Mouse (Mus musculus) liver, postnatal 0 days (tissue): ENCODE results near the gene Klk7. TPM values are rescaled to one million over a fixed set of nuclear protein-coding genes. Genes with fewer than 3 reads are reported as not detected.

Source experiments
- ATAC-seq: fragments of 200-750 bp; cut with Nextera tagmentation; 2 replicates; pipeline ENCODE4 v1.8.0; 2017; ENCODE audit warnings: mild to moderate bottlenecking, moderate library complexity
- DNase-seq: peaks from one replicate; pipeline ENCODE4 v3.0.0-alpha.2; 2016
- H3K27ac ChIP-seq: fragments of 300-500 bp; sonication (generic); 2 replicates; pipeline ENCODE4 v1.5.1; 2014; ENCODE audit warnings: antibody characterized with exemption, moderate library complexity, mild to moderate bottlenecking, low read depth
- H3K27me3 ChIP-seq: fragments of 300-500 bp; sonication (generic); 2 replicates; pipeline ENCODE4 v1.6.1; 2014; ENCODE audit warnings: low read length, control low read depth, mixed read lengths; ENCODE audit not compliant: insufficient read depth
- H3K36me3 ChIP-seq: fragments of 300-500 bp; sonication (generic); replicated peaks from 2 replicates; pipeline ENCODE4 v1.6.1; 2014; ENCODE audit warnings: mild to moderate bottlenecking, control low read depth, low read length, moderate library complexity, mixed read lengths; ENCODE audit not compliant: insufficient read depth
- H3K4me1 ChIP-seq: fragments of 300-500 bp; sonication (generic); 2 replicates; pipeline ENCODE4 v1.6.1; 2014; ENCODE audit warnings: antibody characterized with exemption, mild to moderate bottlenecking, control low read depth; ENCODE audit not compliant: insufficient read depth
- H3K4me2 ChIP-seq: fragments of 300-500 bp; sonication (generic); 2 replicates; pipeline ENCODE4 v1.6.1; 2014; ENCODE audit warnings: low read depth, mild to moderate bottlenecking, low read length, moderate library complexity, mixed read lengths
- H3K4me3 ChIP-seq: fragments of 300-500 bp; sonication (generic); 2 replicates; pipeline ENCODE4 v1.5.1; 2014; ENCODE audit warnings: low read depth, low read length
- H3K9ac ChIP-seq: fragments of 300-500 bp; sonication (generic); replicated peaks from 2 replicates; pipeline ENCODE4 v1.6.1; 2014; ENCODE audit warnings: mild to moderate bottlenecking, moderate library complexity
- H3K9me3 ChIP-seq: fragments of 300-500 bp; sonication (generic); 2 replicates; pipeline ENCODE4 v1.6.1; 2016; ENCODE audit warnings: mild to moderate bottlenecking, control low read depth, low read length, mixed read lengths
- CTCF ChIP-seq: sonication (generic); IDR thresholded peaks from 2 replicates; pipeline ENCODE4 v1.5.1; 2016; ENCODE audit warnings: antibody characterized with exemption, low read depth
- EP300 ChIP-seq: IDR thresholded peaks from 2 replicates; pipeline ENCODE4 v1.6.1; 2016; ENCODE audit warnings: antibody characterized with exemption, low read depth, mild to moderate bottlenecking
- WGBS: fragments of 180-500 bp; shearing (Covaris S2); extraction: QIAGEN DNeasy Blood & Tissue Kit; methylation state at CpG from one replicate; pipeline ENCODE4 v1.1.7; 2014; ENCODE audit not compliant: insufficient replicate concordance; 5-methylcytosine and 5-hydroxymethylcytosine counted together
- polyA plus RNA-seq: library from polyadenylated mRNA; unstranded; fragments of >200 nt; fragmentation: Nextera tagmentation; extraction: Ambion mirVana; gene quantifications from 2 replicates; pipeline ENCODE4 v1.2.1, GENCODE M21; 2015

The Klk7 gene
- polyA plus RNA-seq, 1 experiment from 2014 or later, result not detected

DNA sequence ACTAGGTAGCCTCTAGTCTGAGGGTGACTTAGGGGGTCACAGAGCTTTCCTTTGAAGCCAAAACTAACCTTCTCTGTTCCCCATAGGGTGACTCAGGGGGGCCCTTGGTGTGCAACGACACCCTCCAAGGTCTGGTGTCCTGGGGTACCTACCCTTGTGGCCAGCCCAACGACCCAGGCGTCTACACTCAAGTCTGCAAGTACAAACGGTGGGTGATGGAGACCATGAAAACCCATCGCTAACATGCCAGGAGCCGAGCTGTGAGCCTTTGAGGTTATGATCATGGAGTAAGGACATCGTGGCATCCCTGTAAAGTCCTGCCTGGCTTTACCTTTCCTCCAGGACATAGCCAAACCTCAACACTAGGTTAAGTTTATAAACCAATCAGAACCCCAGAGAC, 4.1 kb downstream of the Klk7 start:
- H3K27ac ChIP-seq, result no peak overlapping the region
- H3K4me2 ChIP-seq, result no peak overlapping the region
- WGBS, result 82% methylated on average over 7 of the region's 7 CpGs
- TF ChIP-seq EP300 (no peak), CTCF (no peak)
- no peak overlapping the region for H3K9ac ChIP-seq
- no peaks in the 10 kb centered on the region for H3K36me3 ChIP-seq
- ATAC-seq (no peak), DNase-seq (no peak)
- H3K4me1 ChIP-seq, result no peaks in the 10 kb centered on the region
- H3K27me3 ChIP-seq, result no peaks in the 10 kb centered on the region
- no peaks in the 10 kb centered on the region for H3K9me3 ChIP-seq
- H3K4me3 ChIP-seq, result no peak overlapping the region

DNA sequence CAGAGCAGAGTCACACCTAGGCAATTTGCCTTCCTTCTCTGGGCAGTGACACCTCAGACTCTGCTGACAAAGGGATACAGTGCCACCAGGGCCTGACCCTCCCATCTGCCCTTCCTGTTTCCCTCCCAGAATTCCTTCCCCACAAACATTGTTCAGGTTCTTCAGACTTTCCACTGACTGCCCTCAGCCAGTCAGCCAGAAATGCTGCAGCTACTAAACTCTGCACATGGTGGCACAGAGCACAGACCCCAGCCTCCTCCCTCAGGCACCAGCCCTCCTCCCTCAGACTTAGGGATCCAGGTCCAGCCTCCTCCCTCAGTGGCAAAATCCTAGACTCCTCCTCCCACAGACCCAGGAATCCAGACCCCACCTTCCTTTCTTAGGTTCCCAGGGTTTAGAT, 5.7 kb downstream of the Klk7 start:
- no peak for DNase-seq
- no peaks in the 10 kb centered on the region for H3K36me3 ChIP-seq
- H3K4me3 ChIP-seq, result no peak overlapping the region
- no peaks in the 10 kb centered on the region for H3K27me3 ChIP-seq
- no peak overlapping the region for H3K9ac ChIP-seq
- no peaks in the 10 kb centered on the region for H3K4me1 ChIP-seq
- no peak overlapping the region for H3K4me2 ChIP-seq
- H3K27ac ChIP-seq, result no peak overlapping the region
- ATAC-seq, result no peak
- TF ChIP-seq EP300 (no peak), CTCF (no peak)
- no peaks in the 10 kb centered on the region for H3K9me3 ChIP-seq

DNA sequence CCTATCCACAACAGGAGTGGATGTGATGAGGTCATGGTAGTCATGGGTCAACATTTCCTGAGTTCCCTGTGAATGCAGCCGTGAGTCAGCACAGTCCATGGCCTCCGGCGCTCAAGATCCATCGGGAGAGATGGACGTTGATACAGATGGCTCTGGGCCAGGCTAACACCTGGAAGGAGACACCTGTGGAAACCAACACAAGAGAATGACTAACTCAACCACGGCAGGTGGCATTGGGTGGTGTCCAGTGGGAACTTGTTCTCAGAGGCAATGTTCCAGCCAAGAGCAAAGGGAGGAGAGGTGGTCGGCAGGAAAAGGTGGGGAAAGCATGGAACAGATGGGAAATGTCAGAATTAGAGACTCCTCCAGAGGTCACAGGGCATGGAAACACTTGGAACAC, 10.5 kb downstream of the Klk7 start:
- Histone ChIP-seq H3K36me3 (no peaks in the 10 kb centered on the region), H3K27me3 (no peaks in the 10 kb centered on the region), H3K4me3 (no peak overlapping the region), H3K9me3 (no peaks in the 10 kb centered on the region), H3K27ac (no peak overlapping the region), H3K4me2 (no peak overlapping the region), H3K4me1 (no peaks in the 10 kb centered on the region), H3K9ac (no peak overlapping the region)
- DNase-seq, result no peak
- 80% methylated on average over 7 of the region's 7 CpGs for WGBS
- no peak for ATAC-seq
- no peak for TF ChIP-seq EP300
- TF ChIP-seq CTCF, result no peak

DNA sequence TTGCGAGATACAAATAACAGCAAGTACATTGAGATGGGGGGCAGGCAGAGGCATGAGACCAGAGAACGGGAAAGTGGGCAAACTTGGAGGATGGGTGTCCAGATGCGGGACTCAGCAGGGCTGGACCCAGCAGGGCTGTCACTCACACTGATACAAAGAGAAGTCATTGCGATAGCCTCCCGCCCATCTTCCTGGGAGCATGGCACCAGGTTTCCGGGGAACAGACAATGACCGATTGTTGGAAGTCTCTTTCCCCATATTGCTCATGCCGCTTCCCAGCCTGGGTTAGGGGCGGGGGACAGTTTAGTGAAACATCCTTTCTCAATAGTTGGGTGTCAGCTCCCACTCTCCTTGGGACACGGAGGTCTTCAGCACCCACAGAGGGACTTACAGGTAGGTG, 13.1 kb downstream of the Klk7 start, which contains the start of gene Klk6:
TSS of gene Klk6 (plus strand) at position 301 of the 400 bp plus-strand sequence.
- 74% methylated on average over 10 of the region's 10 CpGs for WGBS

GRCm38 (mm10) chr7:43826056-43826455, 15.0 kb downstream of the Klk7 start:
- no peak overlapping the region for H3K4me3 ChIP-seq
- no peaks in the 10 kb centered on the region for H3K27me3 ChIP-seq
- no peaks in the 10 kb centered on the region for H3K4me1 ChIP-seq
- H3K9me3 ChIP-seq, result no peaks in the 10 kb centered on the region
- no peak overlapping the region for H3K4me2 ChIP-seq
- no peak for TF ChIP-seq EP300
- TF ChIP-seq CTCF, result no peak
- DNase-seq (no peak), ATAC-seq (no peak)
- H3K9ac ChIP-seq, result no peak overlapping the region
- no peak overlapping the region for H3K27ac ChIP-seq
- 75% methylated on average over 5 of the region's 5 CpGs for WGBS
- H3K36me3 ChIP-seq, result no peaks in the 10 kb centered on the region

More for the DNA sequence above, 13.1 kb downstream of the Klk7 start, which contains the start of gene Klk6:
- Histone ChIP-seq H3K36me3 (no peaks in the 10 kb centered on the region), H3K27me3 (no peaks in the 10 kb centered on the region), H3K9me3 (no peaks in the 10 kb centered on the region), H3K4me3 (no peak within 1 kb of the TSS), H3K4me2 (no peak within 1 kb of the TSS), H3K27ac (no peak within 1 kb of the TSS), H3K9ac (no peak within 1 kb of the TSS), H3K4me1 (no peaks in the 10 kb centered on the region)
- DNase-seq, result no peak
- no peak for ATAC-seq
- TF ChIP-seq CTCF (no peak), EP300 (no peak)

- no peak overlapping the region for H3K9ac ChIP-seq
- no peak overlapping the region for H3K4me3 ChIP-seq
- no peaks in the 10 kb centered on the region for H3K27me3 ChIP-seq
- H3K9me3 ChIP-seq, result no peaks in the 10 kb centered on the region
- no peak overlapping the region for H3K27ac ChIP-seq
- no peak overlapping the region for H3K4me2 ChIP-seq
- TF ChIP-seq EP300, result no peak
- no peak for DNase-seq
- no peak for ATAC-seq
- no peaks in the 10 kb centered on the region for H3K36me3 ChIP-seq
- WGBS, result 71% methylated on average over 4 of the region's 4 CpGs
- H3K4me1 ChIP-seq, result no peaks in the 10 kb centered on the region
These were observed 16.6 kb downstream of the Klk7 start for GRCm38 (mm10) chr7:43827706-43828105.

GRCm38 (mm10) chr7:43829006-43829405, 17.9 kb downstream of the Klk7 start:
- WGBS, result 71% methylated on average over 8 of the region's 8 CpGs
- Histone ChIP-seq H3K4me1 (no peaks in the 10 kb centered on the region), H3K9ac (no peak overlapping the region), H3K27me3 (no peaks in the 10 kb centered on the region), H3K36me3 (no peaks in the 10 kb centered on the region), H3K4me3 (no peak overlapping the region), H3K4me2 (no peak overlapping the region), H3K27ac (no peak overlapping the region), H3K9me3 (no peaks in the 10 kb centered on the region)
- ATAC-seq (no peak), DNase-seq (no peak)
- TF ChIP-seq EP300 (no peak), CTCF (no peak)
